Mouse (Mus musculus): Measurements from ENCODE around the gene Xpo5. TPM values are rescaled to one million over a fixed set of nuclear protein-coding genes. Genes with fewer than 3 reads are reported as not detected.

The Xpo5 gene
- total and polyA plus RNA-seq, 3 experiments = 44.7 to 56.3 (median 55.1) TPM

DNA sequence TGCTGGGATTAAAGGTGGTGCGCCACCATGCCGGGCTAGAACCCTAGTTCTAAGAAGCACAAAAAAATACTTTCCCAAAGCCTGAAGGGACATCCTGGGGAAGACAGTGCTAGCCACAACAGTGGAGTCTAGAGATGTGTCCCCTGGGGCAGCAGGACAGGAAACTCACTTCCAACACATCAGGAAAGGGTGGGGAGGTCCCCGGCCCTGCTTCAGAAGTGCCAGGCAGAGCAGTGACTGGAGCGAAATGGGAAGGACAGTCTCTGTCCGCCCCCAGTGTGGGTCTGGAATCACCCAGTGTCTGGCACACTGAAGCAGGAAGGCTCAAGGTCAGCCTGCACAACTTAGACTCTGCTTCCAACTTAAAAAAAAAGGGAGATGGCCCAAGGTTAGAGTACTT is 70.1 kb downstream of the Xpo5 start:
- H3K4me3 ChIP-seq (replicated peaks in 1 of 3; ENCODE audit: low read depth in 2 of 3, low read length in 2 of 3, poor library complexity in 1 of 3) = no peak overlapping the region
- no peaks in the 10 kb centered on the region for H3K27me3 ChIP-seq (replicated peaks)
- peaks cover 48 to 90% of the 10 kb centered on the region in 2 experiments for H3K36me3 ChIP-seq (replicated peaks in 1 of 2; ENCODE audit: control insufficient read depth in 1 of 2, insufficient read depth in 1 of 2, low read length in 1 of 2)
- H3K4me1 ChIP-seq (ENCODE audit: control insufficient read depth in 1 of 2, insufficient read depth in 2 of 2) = peaks cover 0 to 2% of the 10 kb centered on the region in 2 experiments; a peak in 2 of 4 replicates
- no peak overlapping the region for H3K27ac ChIP-seq (ENCODE audit: insufficient read depth, low read depth)
- dilution Hi-C loops (cut with MboI; ENCODE audit: extremely low pct_ligation_motif_present, extremely low pct_unique_long_range_greater_than_20kb, low sequenced_read_pairs) = no loop called here
- H3K9me3 ChIP-seq (replicated peaks; ENCODE audit: low read length) = no peaks in the 10 kb centered on the region
- no peak overlapping the region for H3K4me2 ChIP-seq (ENCODE audit: insufficient read depth, low read depth, poor library complexity, severe bottlenecking)
- in situ Hi-C loops (cut with MboI; ENCODE audit: low pct_ligation_motif_present, low pct_unique_long_range_greater_than_20kb, low sequenced_read_pairs) = no loop called here
- H3K9ac ChIP-seq (ENCODE audit: insufficient read depth, low read depth) = no peak overlapping the region
- TF ChIP-seq JUN (IDR thresholded peaks at IDR 0.05; ENCODE audit: insufficient read depth, low read depth, low read length) (no peak), MYC (IDR thresholded peaks at IDR 0.05; ENCODE audit: low read depth, low read length) (no peak), MXI1 (IDR thresholded peaks at IDR 0.05; ENCODE audit: low read depth, low read length) (no peak), POLR2AphosphoS2 (IDR thresholded peaks at IDR 0.05; ENCODE audit: low read depth, low read length) (no peak), ZKSCAN1 (IDR thresholded peaks at IDR 0.05; ENCODE audit: borderline replicate concordance, low read depth, low read length) (no peak), E2F4 (IDR thresholded peaks at IDR 0.05; ENCODE audit: insufficient replicate concordance, low read depth, low read length) (no peak), MAZ (IDR thresholded peaks at IDR 0.05; ENCODE audit: low read depth, low read length) (no peak), HCFC1 (IDR thresholded peaks at IDR 0.05; ENCODE audit: low read depth, low read length) (no peak), USF2 (conservative IDR thresholded peaks at IDR 0.05; ENCODE audit: low read depth, low read length) (no peak), NELFE (IDR thresholded peaks at IDR 0.05; ENCODE audit: low read depth, low read length) (no peak), RAD21 (IDR thresholded peaks at IDR 0.05; ENCODE audit: low read depth, low read length) (no peak), ELF1 (IDR thresholded peaks at IDR 0.05; ENCODE audit: low read depth, low read length) (no peak), POLR2A (IDR thresholded peaks at IDR 0.05; ENCODE audit: low read depth, low read length) (no peak), GABPA (IDR thresholded peaks at IDR 0.05; ENCODE audit: insufficient replicate concordance, low read depth, low read length) (no peak), BHLHE40 (IDR thresholded peaks at IDR 0.05; ENCODE audit: low read depth, low read length) (no peak), SIN3A (IDR thresholded peaks at IDR 0.05; ENCODE audit: low read length) (no peak)
- no peaks in the 10 kb centered on the region; the same call in 1 of the 2 replicates for H3K79me2 ChIP-seq (replicated peaks; ENCODE audit: control insufficient read depth, extremely low read depth, insufficient read depth, poor library complexity, severe bottlenecking)
- no peak for DNase-seq (ENCODE audit: extremely low read depth)

GRCm38 (mm10) chr17:46273803-46274236 is 71.2 kb downstream of the Xpo5 start:
- no peaks in the 10 kb centered on the region; the same call in 1 of the 2 replicates for H3K79me2 ChIP-seq (replicated peaks; ENCODE audit: control insufficient read depth, extremely low read depth, insufficient read depth, poor library complexity, severe bottlenecking)
- no peak overlapping the region for H3K9ac ChIP-seq (ENCODE audit: insufficient read depth, low read depth)
- peaks cover 53 to 91% of the 10 kb centered on the region in 2 experiments for H3K36me3 ChIP-seq (replicated peaks in 1 of 2; ENCODE audit: control insufficient read depth in 1 of 2, insufficient read depth in 1 of 2, low read length in 1 of 2)
- no peaks in the 10 kb centered on the region for H3K27me3 ChIP-seq (replicated peaks)
- H3K4me1 ChIP-seq (ENCODE audit: control insufficient read depth in 1 of 2, insufficient read depth in 2 of 2) = no peaks in the 10 kb centered on the region; a peak in 1 of 4 replicates
- H3K27ac ChIP-seq (ENCODE audit: insufficient read depth, low read depth) = no peak overlapping the region
- no peak for DNase-seq (ENCODE audit: extremely low read depth)
- no peak overlapping the region for H3K4me3 ChIP-seq (replicated peaks in 1 of 3; ENCODE audit: low read depth in 2 of 3, low read length in 2 of 3, poor library complexity in 1 of 3)
- H3K4me2 ChIP-seq (ENCODE audit: insufficient read depth, low read depth, poor library complexity, severe bottlenecking) = no peak overlapping the region
- TF ChIP-seq RAD21 (IDR thresholded peaks at IDR 0.05; ENCODE audit: low read depth, low read length) = no peak
- TF ChIP-seq IRF4 (IDR thresholded peaks at IDR 0.05; ENCODE audit: low read depth, low read length) = no peak
- TF ChIP-seq RCOR1 (conservative IDR thresholded peaks at IDR 0.05; ENCODE audit: low read depth, low read length) = no peak
- no peak for TF ChIP-seq E2F4 (IDR thresholded peaks at IDR 0.05; ENCODE audit: insufficient replicate concordance, low read depth, low read length)
- no peak for TF ChIP-seq KAT2A (IDR thresholded peaks at IDR 0.05; ENCODE audit: insufficient replicate concordance, low read length)
- TF ChIP-seq MAZ (IDR thresholded peaks at IDR 0.05; ENCODE audit: low read depth, low read length) = no peak
- no peak for TF ChIP-seq CHD2 (IDR thresholded peaks at IDR 0.05; ENCODE audit: low read length)
- TF ChIP-seq NELFE (IDR thresholded peaks at IDR 0.05; ENCODE audit: low read depth, low read length) = no peak
- no peak for TF ChIP-seq JUND (conservative IDR thresholded peaks at IDR 0.05; ENCODE audit: low read depth, low read length)
- no peak for TF ChIP-seq MXI1 (IDR thresholded peaks at IDR 0.05; ENCODE audit: low read depth, low read length)
- no peak for TF ChIP-seq HCFC1 (IDR thresholded peaks at IDR 0.05; ENCODE audit: low read depth, low read length)
- no peak for TF ChIP-seq CTCF (conservative IDR thresholded peaks at IDR 0.05 in 1 of 2, IDR thresholded peaks at IDR 0.05 in 1 of 2; ENCODE audit: low read depth in 2 of 2, low read length in 2 of 2)
- TF ChIP-seq MAFK (IDR thresholded peaks at IDR 0.05; ENCODE audit: insufficient replicate concordance, low read length) = no peak
- TF ChIP-seq NRF1 (IDR thresholded peaks at IDR 0.05; ENCODE audit: low read depth, low read length) = no peak
- TF ChIP-seq TCF12 (IDR thresholded peaks at IDR 0.05; ENCODE audit: low read depth, low read length) = no peak
- no peaks in the 10 kb centered on the region for H3K9me3 ChIP-seq (replicated peaks; ENCODE audit: low read length)
- dilution Hi-C loops (cut with MboI; ENCODE audit: extremely low pct_ligation_motif_present, extremely low pct_unique_long_range_greater_than_20kb, low sequenced_read_pairs) (no loop called here), in situ Hi-C loops (cut with MboI; ENCODE audit: low pct_ligation_motif_present, low pct_unique_long_range_greater_than_20kb, low sequenced_read_pairs) (no loop called here)

Data from CH12.LX (cell line).